Comparison of ENCODE assay signal across 18 mouse cellular contexts in genomic region chr17:67866026-67866425, GRCm38 (mm10).
DNase-seq lines count a peak whose midpoint lies in the region; ATAC-seq and TF ChIP-seq lines count a peak whose summit lies in the region.
"Had no signal": no experiment of that assay in that cellular context is flagged by ENCODE, and none has a peak within 500 bp of the region (broad histone marks: within the 10 kb centered on the region; RNA-seq: fewer than 3 reads in every experiment).

No protein-coding gene starts in this region.

- H3K27me3 ChIP-seq in lung, embryonic 14.5 days (ENCODE audit: insufficient read depth, low read length), result no peaks in the 10 kb centered on the region
- no peaks in the 10 kb centered on the region for H3K27me3 ChIP-seq in limb, embryonic 13.5 days
- H3K27me3 ChIP-seq: neural tube, embryonic 15.5 days had no signal

- H3K4me3 ChIP-seq in gastrocnemius, adult 2 months, result no peak overlapping the region
- no peak overlapping the region for H3K4me3 ChIP-seq in lung, embryonic 14.5 days (ENCODE audit: low read depth, low read length)
- no peak overlapping the region for H3K4me3 ChIP-seq in lung, adult 2 months (replicated peaks; ENCODE audit: extremely low read depth, low read depth, low read length)
- no peak overlapping the region for H3K4me3 ChIP-seq in limb, embryonic 13.5 days
- H3K4me3 ChIP-seq: erythroblast, embryonic 14.5 days; neural tube, embryonic 15.5 days had no signal

- H3K27ac ChIP-seq in gastrocnemius, adult 2 months, result peak overlapping the region; percentile 73
- peak overlapping the region; percentile 69; the same call in 1 of the 2 replicates for H3K27ac ChIP-seq in lung, embryonic 14.5 days (ENCODE audit: low read depth)
- H3K27ac ChIP-seq in limb, embryonic 13.5 days, result peak overlapping the region; percentile 93
- H3K27ac ChIP-seq: liver, embryonic 14.5 days; neural tube, embryonic 15.5 days had no signal

- no peak for TF ChIP-seq POLR2A in lung, adult 2 months (IDR thresholded peaks at IDR 0.05; ENCODE audit: borderline replicate concordance, extremely low read depth, low read depth, low read length)

- ATAC-seq in lung, embryonic 14.5 days (ENCODE audit: insufficient read depth), result no peak; the same call in 1 of the 2 replicates
- ATAC-seq in limb, embryonic 13.5 days (ENCODE audit: low FRiP score, low read depth), result no peak
- no peak for ATAC-seq in CD4-positive, CD25-positive, alpha-beta regulatory T cell, adult 4 months

- WGBS in lung, embryonic 14.5 days, result 59% methylated on average over 9 of the region's 9 CpGs
- WGBS in lung, adult 2 months, result 70% methylated on average over 9 of the region's 9 CpGs
- WGBS in limb, embryonic 13.5 days, result 22% methylated on average over 9 of the region's 9 CpGs

- no peaks in the 10 kb centered on the region for H3K9me3 ChIP-seq in lung, embryonic 14.5 days (ENCODE audit: low read depth, low read length)
- no peaks in the 10 kb centered on the region for H3K9me3 ChIP-seq in limb, embryonic 13.5 days
- H3K9me3 ChIP-seq: neural tube, embryonic 15.5 days had no signal

- peaks cover 74% of the 10 kb centered on the region for H3K36me3 ChIP-seq in lung, embryonic 14.5 days (ENCODE audit: insufficient read depth)
- peaks cover 54% of the 10 kb centered on the region for H3K36me3 ChIP-seq in limb, embryonic 13.5 days
- H3K36me3 ChIP-seq: neural tube, embryonic 15.5 days had no signal

- no peaks in the 10 kb centered on the region for H3K4me1 ChIP-seq in lung, embryonic 14.5 days (ENCODE audit: insufficient read depth)
- H3K4me1 ChIP-seq in lung, adult 2 months (ENCODE audit: control insufficient read depth, insufficient read depth, low read length), result no peaks in the 10 kb centered on the region
- peaks cover 36% of the 10 kb centered on the region for H3K4me1 ChIP-seq in limb, embryonic 13.5 days
- H3K4me1 ChIP-seq: neural tube, embryonic 15.5 days had no signal

- peak; percentile 35 for DNase-seq in gastrocnemius, adult 2 months
- DNase-seq in gastrocnemius, adult 8-10 months (ENCODE audit: low spot score in 2 of 2), result no peak
- peak; percentile 76 for DNase-seq in lung, embryonic 14.5 days
- DNase-seq in lung, adult 2 months, result no peak
- DNase-seq in yolk sac, embryonic 10.5 days (ENCODE audit: low spot score), result no peak
- DNase-seq in spleen, adult 18-20 months, result no peak
- DNase-seq: adrenal gland, postnatal 10 days; cerebellum, adult 18-20 months; kidney, adult 9 months; layer of hippocampus, postnatal 36 days; midbrain, embryonic 14.5 days; right cerebral cortex, postnatal 4 days; thymus, postnatal 14 days had no signal

- no peak for TF ChIP-seq CTCF in gastrocnemius, adult 2 months (IDR thresholded peaks at IDR 0.05)
- no peak for TF ChIP-seq CTCF in lung, embryonic 14.5 days (IDR thresholded peaks at IDR 0.05; ENCODE audit: low read depth)
- TF ChIP-seq CTCF in lung, adult 2 months (IDR thresholded peaks at IDR 0.05; ENCODE audit: insufficient read depth, low read length), result no peak

- no peak overlapping the region for H3K4me2 ChIP-seq in lung, embryonic 14.5 days
- peak overlapping the region; percentile 47 for H3K4me2 ChIP-seq in limb, embryonic 13.5 days (replicated peaks)
- H3K4me2 ChIP-seq: neural tube, embryonic 15.5 days had no signal

- H3K9ac ChIP-seq in lung, embryonic 14.5 days, result no peak overlapping the region
- no peak overlapping the region for H3K9ac ChIP-seq in limb, embryonic 13.5 days
- H3K9ac ChIP-seq: liver, embryonic 14.5 days; neural tube, embryonic 15.5 days had no signal

- intact Hi-C loops in gastrocnemius, adult 2 months (cut with DNase I), result no loop called here

Comparison
In these comparisons a context has a peak if more than half of its experiments do, and no peak if none do; other contexts are left out.
1. DNase-seq: peak in gastrocnemius, adult 2 months (single experiment) and lung, embryonic 14.5 days (single experiment); none in gastrocnemius, adult 8-10 months (0 of 2), lung, adult 2 months (single experiment), yolk sac, embryonic 10.5 days (single experiment) and spleen, adult 18-20 months (0 of 2).
2. Peak in every context shown above with its lines, with median percentiles within 50 percentile points of each other: H3K27ac ChIP-seq.